Mouse (Mus musculus) liver, postnatal 0 days (tissue): Measurements from ENCODE around the gene Esx1.

Experiments used
- CTCF ChIP-seq: sonication (generic); IDR thresholded peaks from 2 replicates; pipeline ENCODE4 v1.5.1; 2016; ENCODE audit warnings: antibody characterized with exemption, low read depth
- EP300 ChIP-seq: IDR thresholded peaks from 2 replicates; pipeline ENCODE4 v1.6.1; 2016; ENCODE audit warnings: antibody characterized with exemption, low read depth, mild to moderate bottlenecking

DNA sequence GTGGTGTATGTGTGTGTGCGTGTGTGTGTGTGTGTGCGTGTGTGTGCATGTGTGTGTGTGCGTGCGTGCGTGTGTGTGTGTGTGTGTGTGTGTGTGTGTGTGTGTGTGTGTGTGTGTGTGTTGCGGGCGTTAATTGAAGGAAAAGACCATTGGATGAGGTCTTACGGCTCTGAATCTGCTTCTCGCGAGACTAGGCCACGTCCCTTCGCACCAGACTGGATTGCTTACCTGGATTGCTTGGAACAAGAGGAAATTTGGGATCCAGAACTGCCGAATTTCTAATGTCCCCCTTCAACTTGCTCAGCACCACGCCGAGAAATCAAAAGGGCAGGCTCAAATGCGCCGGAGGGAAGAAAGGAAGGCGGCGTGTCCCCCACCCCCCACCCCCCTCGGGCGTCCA lies at the start of gene Esx1:
- TF ChIP-seq CTCF (no peak), EP300 (no peak)
